Mouse (Mus musculus): ENCODE measurements around the gene Trp53rka. TPM values are rescaled to one million over a fixed set of nuclear protein-coding genes. Genes with fewer than 3 reads are reported as not detected.

Gene Trp53rka
- 3.7 TPM for polyA plus RNA-seq (2017; shearing (Covaris generic))

GRCm38 (mm10) chr2:165492648-165493553, at the start of gene Trp53rka:
Trp53rka (minus strand) TSS chr2:165493324.

GRCm38 (mm10) chr2:165503259-165504203, 10.4 kb upstream of the Trp53rka start, which contains the start of gene Slc2a10:
Slc2a10 (plus strand) TSS chr2:165503787.

GRCm38 (mm10) chr2:165473003-165473402, 20.1 kb downstream of the Trp53rka start, which contains the start of gene Slc13a3:
Slc13a3 (minus strand) TSS chr2:165473230.

Other genes starting within 250 kb of the Trp53rka start
- gene Slc35c2, start 205.5 kb downstream of the Trp53rka start, polyA plus RNA-seq (2017; shearing (Covaris generic)): 62.6 TPM
- 59.5 TPM for gene Elmo2, start 166.8 kb downstream of the Trp53rka start, polyA plus RNA-seq (2017; shearing (Covaris generic))
- not detected for gene Zfp663, start 124.6 kb downstream of the Trp53rka start, polyA plus RNA-seq (2017; shearing (Covaris generic))
- not detected for gene Zfp334, start 105.1 kb downstream of the Trp53rka start, polyA plus RNA-seq (2017; shearing (Covaris generic))
- not detected for gene Ocstamp, start 92.9 kb downstream of the Trp53rka start, polyA plus RNA-seq (2017; shearing (Covaris generic))
- not detected for gene Slc13a3, start 20.1 kb downstream of the Trp53rka start, polyA plus RNA-seq (2017; shearing (Covaris generic))
- gene Slc2a10, start 10.5 kb upstream of the Trp53rka start, polyA plus RNA-seq (2017; shearing (Covaris generic)): not detected
- gene Eya2, start 101.7 kb upstream of the Trp53rka start, polyA plus RNA-seq (2017; shearing (Covaris generic)): 15.3 TPM